Mouse (Mus musculus) embryonic facial prominence, embryonic 14.5 days (tissue): ENCODE measurements around the gene Sltm. TPM values are rescaled to one million over a fixed set of nuclear protein-coding genes. Genes with fewer than 3 reads are reported as not detected.

Experiments used
- ATAC-seq: fragments of 200-750 bp; cut with Nextera tagmentation; 2 replicates; pipeline ENCODE4 v1.8.0; 2017; ENCODE audit warnings: low read depth, moderate number of reproducible peaks, moderate TSS enrichment
- DNase-seq: peaks from one replicate; pipeline ENCODE4 v3.0.0-alpha.2; 2015; ENCODE audit warnings: low spot score
- H3K27ac ChIP-seq: fragments of 300-500 bp; sonication (generic); replicated peaks from 2 replicates; pipeline ENCODE4 v1.5.1; 2014; ENCODE audit warnings: low read depth, mild to moderate bottlenecking, low read length, moderate library complexity
- H3K27me3 ChIP-seq: fragments of 300-500 bp; sonication (generic); replicated peaks from 2 replicates; pipeline ENCODE4 v1.6.1; 2014; ENCODE audit warnings: low read length; ENCODE audit not compliant: control insufficient read depth, insufficient read depth
- H3K36me3 ChIP-seq: fragments of 300-500 bp; sonication (generic); 2 replicates; pipeline ENCODE4 v1.6.1; 2014; ENCODE audit warnings: low read length, mixed read lengths; ENCODE audit not compliant: control insufficient read depth, insufficient read depth
- H3K4me1 ChIP-seq: fragments of 300-500 bp; sonication (generic); 2 replicates; pipeline ENCODE4 v1.6.1; 2014; ENCODE audit warnings: antibody characterized with exemption, low read length; ENCODE audit not compliant: control insufficient read depth, insufficient read depth
- H3K4me2 ChIP-seq: fragments of 300-500 bp; sonication (generic); 2 replicates; pipeline ENCODE4 v1.6.1; 2014; ENCODE audit warnings: low read depth, mild to moderate bottlenecking, low read length, moderate library complexity, mixed read lengths
- H3K4me3 ChIP-seq: fragments of 300-500 bp; sonication (generic); 2 replicates; pipeline ENCODE4 v1.5.1; 2014; ENCODE audit warnings: low read depth, mild to moderate bottlenecking, low read length
- H3K9ac ChIP-seq: fragments of 300-500 bp; sonication (generic); 2 replicates; pipeline ENCODE4 v1.6.1; 2014; ENCODE audit warnings: low read depth, mild to moderate bottlenecking, low read length, moderate library complexity, mixed read lengths
- H3K9me3 ChIP-seq: fragments of 300-500 bp; sonication (generic); 2 replicates; pipeline ENCODE4 v1.6.1; 2016; ENCODE audit warnings: low read length; ENCODE audit not compliant: control insufficient read depth
- WGBS: fragments of 180-500 bp; shearing (Covaris S2); extraction: QIAGEN DNeasy Blood & Tissue Kit; methylation state at CpG from one replicate; pipeline ENCODE4 v1.1.7; 2014; 5-methylcytosine and 5-hydroxymethylcytosine counted together
- polyA plus RNA-seq: library from polyadenylated mRNA; unstranded; fragments of >200 nt; fragmentation: Nextera tagmentation; extraction: Ambion mirVana; gene quantifications from 2 replicates; pipeline ENCODE4 v1.2.1, GENCODE M21; 2014

Sltm gene
- polyA plus RNA-seq, 1 experiment from 2014 or later: 41.5 TPM

DNA sequence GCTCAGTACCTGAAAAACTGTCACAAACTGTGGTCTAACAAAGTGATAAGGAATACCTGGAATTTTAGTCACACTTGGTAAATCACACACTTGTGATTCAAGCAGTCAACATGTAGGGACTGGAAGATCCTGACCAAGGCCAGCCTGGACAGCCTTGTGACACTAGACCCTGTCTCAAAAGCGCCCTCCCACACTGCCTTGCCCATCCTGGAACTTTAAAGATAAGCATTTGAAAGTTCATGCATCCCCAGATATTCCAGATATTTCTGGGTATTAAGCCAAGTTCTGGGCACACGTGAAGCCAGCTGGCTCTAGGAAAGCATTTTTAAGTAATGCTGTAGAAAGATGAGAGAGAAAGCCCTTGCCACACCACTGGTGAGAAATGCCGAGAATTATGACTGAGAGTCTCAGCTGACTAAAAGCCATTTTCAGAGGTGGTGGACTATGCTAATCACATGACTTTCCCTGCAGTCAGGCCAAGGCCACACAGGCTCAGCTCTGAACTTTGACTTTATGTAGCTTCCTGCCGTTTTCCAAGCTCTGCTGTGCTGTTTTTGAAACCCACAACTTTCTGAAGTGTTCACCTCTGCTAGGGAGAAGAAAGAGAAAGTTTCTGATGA is 32.5 kb upstream of the Sltm start:
- no peak overlapping the region for H3K4me2 ChIP-seq
- H3K4me3 ChIP-seq: no peak overlapping the region
- 69% methylated on average over 4 of the region's 4 CpGs for WGBS
- no peaks in the 10 kb centered on the region for H3K4me1 ChIP-seq
- ATAC-seq (no peak), DNase-seq (no peak)
- H3K27me3 ChIP-seq: no peaks in the 10 kb centered on the region
- H3K9ac ChIP-seq: no peak overlapping the region
- H3K27ac ChIP-seq: no peak overlapping the region
- H3K36me3 ChIP-seq: no peaks in the 10 kb centered on the region
- no peaks in the 10 kb centered on the region for H3K9me3 ChIP-seq

DNA sequence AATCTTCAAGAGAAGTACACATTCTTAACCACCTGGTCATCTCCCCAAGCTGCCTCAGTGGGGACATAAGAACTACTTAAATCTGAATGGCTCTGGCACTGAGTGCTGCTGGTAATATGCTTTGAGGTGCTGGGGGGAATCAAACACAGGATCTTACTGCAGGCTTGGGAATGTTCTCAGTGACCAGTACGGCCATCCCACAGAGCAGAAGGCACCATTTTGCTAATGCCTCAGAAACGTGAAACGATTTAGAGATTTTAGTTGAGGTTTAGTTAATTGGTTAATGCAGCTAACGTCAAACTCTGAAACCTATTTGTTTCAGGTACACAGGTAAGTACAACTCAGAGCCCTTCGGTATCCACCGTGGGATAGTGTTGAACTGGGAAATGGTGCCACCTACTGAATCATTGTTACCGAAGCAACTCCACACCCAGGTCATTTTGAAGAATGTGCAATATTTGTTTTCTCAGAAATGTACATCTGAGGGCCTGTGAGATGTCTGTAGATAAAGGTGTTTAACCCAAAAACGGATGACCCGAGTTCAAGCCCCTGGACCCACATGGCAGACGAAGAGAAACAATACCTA is 31.5 kb upstream of the Sltm start:
- Histone ChIP-seq H3K27me3 (no peaks in the 10 kb centered on the region), H3K4me2 (no peak overlapping the region), H3K9me3 (no peaks in the 10 kb centered on the region), H3K36me3 (no peaks in the 10 kb centered on the region), H3K27ac (no peak overlapping the region), H3K9ac (no peak overlapping the region), H3K4me1 (no peaks in the 10 kb centered on the region), H3K4me3 (no peak overlapping the region)
- WGBS: 60% methylated on average over 10 of the region's 10 CpGs
- ATAC-seq (no peak), DNase-seq (no peak)

DNA sequence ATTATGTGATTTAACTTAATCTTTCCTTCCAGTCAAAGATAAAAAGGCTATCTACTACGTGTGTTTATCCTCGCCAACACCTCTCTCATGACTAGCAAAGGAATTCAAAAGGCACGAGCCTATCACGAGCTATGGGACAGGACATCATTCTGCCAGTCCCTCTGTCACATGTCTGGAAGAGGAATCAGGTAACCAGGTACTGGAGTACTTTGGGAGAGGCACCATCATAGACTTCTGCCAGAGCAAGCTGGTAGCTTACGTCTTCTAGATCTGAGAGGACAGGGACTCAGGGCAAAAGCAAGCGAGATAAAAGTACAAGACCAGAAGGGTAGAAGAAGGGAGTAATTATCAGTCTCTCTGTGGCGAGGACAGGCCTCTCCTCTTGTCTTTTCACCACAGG is 30.9 kb upstream of the Sltm start:
- DNase-seq (no peak), ATAC-seq (no peak)
- Histone ChIP-seq H3K9me3 (no peaks in the 10 kb centered on the region), H3K27ac (no peak overlapping the region), H3K9ac (no peak overlapping the region), H3K27me3 (no peaks in the 10 kb centered on the region), H3K36me3 (no peaks in the 10 kb centered on the region), H3K4me3 (no peak overlapping the region), H3K4me2 (no peak overlapping the region), H3K4me1 (no peaks in the 10 kb centered on the region)
- 81% methylated on average over 7 of the region's 7 CpGs for WGBS

DNA sequence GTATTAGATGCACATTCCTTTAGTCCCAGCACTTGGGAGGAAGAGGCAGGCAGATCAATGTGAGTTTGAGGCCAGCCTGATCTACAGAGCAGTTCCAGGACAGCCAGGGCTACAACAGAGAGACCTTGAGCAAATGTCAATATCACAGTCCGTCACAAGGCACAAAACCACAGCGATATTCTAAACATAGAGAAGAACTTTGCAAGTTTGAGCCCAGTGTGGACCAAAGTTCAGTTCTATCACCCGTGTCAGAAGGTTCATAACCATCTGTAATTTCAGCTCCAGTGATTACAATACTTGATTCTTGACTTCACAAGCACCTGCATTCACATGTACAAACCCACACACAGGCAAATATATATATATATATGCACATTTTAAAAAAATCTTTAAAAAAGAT is 21.9 kb upstream of the Sltm start:
- Histone ChIP-seq H3K4me3 (no peak overlapping the region), H3K27me3 (no peaks in the 10 kb centered on the region), H3K9me3 (no peaks in the 10 kb centered on the region), H3K4me2 (no peak overlapping the region), H3K4me1 (no peaks in the 10 kb centered on the region), H3K9ac (no peak overlapping the region), H3K27ac (no peak overlapping the region), H3K36me3 (no peaks in the 10 kb centered on the region)
- no peak for ATAC-seq
- DNase-seq: no peak
- WGBS: 85% methylated on average over 3 of the region's 3 CpGs

DNA sequence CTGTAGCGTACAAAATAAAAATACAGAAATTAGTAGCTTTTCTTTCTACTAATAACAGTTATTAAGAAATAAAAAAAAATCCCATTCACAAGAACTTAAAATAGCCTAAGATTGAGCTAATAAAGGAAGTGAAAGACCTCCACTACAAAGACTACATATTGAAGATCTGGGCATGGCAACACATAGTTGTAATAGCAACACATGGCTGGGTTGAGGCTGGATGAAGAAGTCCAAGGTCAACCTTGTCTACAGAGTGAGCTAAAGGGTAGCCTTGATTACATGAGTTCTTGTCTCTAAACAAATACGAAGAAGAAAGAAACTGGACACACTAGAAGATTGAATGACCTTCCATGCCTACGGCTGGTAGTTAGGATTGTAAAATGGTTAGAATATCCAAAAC is 18.7 kb upstream of the Sltm start:
- no peak overlapping the region for H3K4me3 ChIP-seq
- WGBS: 91% methylated on average over 3 of the region's 3 CpGs
- no peak overlapping the region for H3K9ac ChIP-seq
- H3K4me2 ChIP-seq: no peak overlapping the region
- H3K4me1 ChIP-seq: no peaks in the 10 kb centered on the region
- DNase-seq (no peak), ATAC-seq (no peak)
- H3K27me3 ChIP-seq: no peaks in the 10 kb centered on the region
- no peaks in the 10 kb centered on the region for H3K9me3 ChIP-seq
- H3K27ac ChIP-seq: no peak overlapping the region
- no peaks in the 10 kb centered on the region for H3K36me3 ChIP-seq

DNA sequence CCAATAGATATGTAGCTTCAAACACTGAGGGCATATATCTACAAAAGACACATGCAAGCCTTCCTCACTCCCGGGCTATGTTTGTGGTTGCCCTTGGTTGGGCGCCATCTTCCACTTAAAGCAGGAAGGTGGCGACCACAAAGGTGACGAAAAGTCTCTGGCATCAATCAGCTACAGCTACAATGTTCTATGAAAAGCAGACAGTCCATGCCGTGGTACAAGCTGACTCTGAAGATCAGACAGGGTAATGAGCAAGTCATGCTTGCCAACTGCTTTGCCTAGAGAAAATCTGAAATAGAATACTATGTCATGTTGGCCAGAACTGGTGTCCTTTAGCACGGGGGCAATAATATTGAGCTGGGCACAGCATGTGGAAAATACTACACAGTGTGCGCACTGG is 18.2 kb upstream of the Sltm start:
- 84% methylated on average over 7 of the region's 7 CpGs for WGBS
- H3K4me1 ChIP-seq: no peaks in the 10 kb centered on the region
- ATAC-seq (no peak), DNase-seq (no peak)
- H3K9me3 ChIP-seq: no peaks in the 10 kb centered on the region
- H3K36me3 ChIP-seq: no peaks in the 10 kb centered on the region
- no peaks in the 10 kb centered on the region for H3K27me3 ChIP-seq
- no peak overlapping the region for H3K9ac ChIP-seq
- H3K4me3 ChIP-seq: no peak overlapping the region
- no peak overlapping the region for H3K4me2 ChIP-seq
- no peak overlapping the region for H3K27ac ChIP-seq

DNA sequence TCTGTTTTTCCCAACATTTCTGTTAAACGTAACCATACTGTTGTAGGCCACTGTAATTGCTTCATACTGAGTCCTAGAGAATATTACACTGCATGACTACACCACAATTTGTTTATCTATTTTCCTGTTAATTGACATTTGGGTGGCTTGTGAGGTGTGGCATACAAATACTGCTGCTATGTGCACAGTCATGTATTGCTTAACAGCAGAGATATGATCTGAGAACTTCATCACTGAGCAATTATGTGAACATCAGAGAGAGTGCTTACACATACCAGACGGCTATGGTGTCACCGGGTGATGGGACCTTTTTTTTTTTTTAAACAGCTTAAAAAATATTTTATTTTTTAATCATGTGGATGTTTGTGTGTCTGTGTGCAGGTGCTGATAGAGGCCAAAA is 9.2 kb upstream of the Sltm start:
- H3K9me3 ChIP-seq: no peaks in the 10 kb centered on the region
- no peaks in the 10 kb centered on the region for H3K4me1 ChIP-seq
- 66% methylated on average over 3 of the region's 3 CpGs for WGBS
- no peak overlapping the region for H3K4me3 ChIP-seq
- H3K27me3 ChIP-seq: no peaks in the 10 kb centered on the region
- H3K27ac ChIP-seq: no peak overlapping the region
- no peak overlapping the region for H3K9ac ChIP-seq
- no peak for DNase-seq
- H3K36me3 ChIP-seq: no peaks in the 10 kb centered on the region
- no peak overlapping the region for H3K4me2 ChIP-seq
- ATAC-seq: no peak

DNA sequence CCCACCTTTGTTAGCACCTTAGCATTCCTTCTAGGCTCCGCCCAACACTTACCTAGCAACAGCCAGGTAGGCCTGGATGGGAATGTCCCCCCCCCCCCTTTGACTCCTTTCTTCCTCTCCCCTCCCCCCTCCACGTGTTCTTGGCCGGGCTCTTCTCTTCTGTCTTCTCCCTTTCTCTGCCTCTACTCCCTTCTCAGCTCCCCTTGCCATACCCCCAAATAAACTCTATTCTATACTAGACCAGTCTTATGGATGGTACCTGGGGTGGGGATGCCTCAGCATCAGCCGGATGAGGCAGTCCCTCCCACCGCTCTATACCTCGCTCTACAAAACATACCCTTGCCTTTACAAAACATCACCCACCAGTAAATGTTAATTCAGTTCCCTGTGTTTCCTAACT is 970 bp upstream of the Sltm start:
- ATAC-seq (no peak), DNase-seq (no peak)
- peaks cover 7% of the 10 kb centered on the region; the same call in 1 of the 2 replicates for H3K4me1 ChIP-seq
- H3K27ac ChIP-seq: no peak overlapping the region
- H3K36me3 ChIP-seq: 0 out of 2 replicates have a peak, but pooled peaks cover 9% of the 10 kb centered on the region
- H3K4me3 ChIP-seq: peak overlapping the region; percentile 94
- no peaks in the 10 kb centered on the region for H3K27me3 ChIP-seq
- H3K4me2 ChIP-seq: peak overlapping the region; percentile 88
- 13% methylated on average over 6 of the region's 6 CpGs for WGBS
- H3K9me3 ChIP-seq: no peaks in the 10 kb centered on the region
- peak overlapping the region; percentile 96 for H3K9ac ChIP-seq
